Mouse (Mus musculus): Measurements from ENCODE around the gene Sstr1. TPM values are rescaled to one million over a fixed set of nuclear protein-coding genes. Genes with fewer than 3 reads are reported as not detected.
A peak's percentile ranks its signal among the peaks of the same experiment; 100 is the strongest.

Sstr1 gene
- 4.7 and 5.5 TPM in 2 replicates for polyA plus RNA-seq (2012; rRNA removed)

DNA sequence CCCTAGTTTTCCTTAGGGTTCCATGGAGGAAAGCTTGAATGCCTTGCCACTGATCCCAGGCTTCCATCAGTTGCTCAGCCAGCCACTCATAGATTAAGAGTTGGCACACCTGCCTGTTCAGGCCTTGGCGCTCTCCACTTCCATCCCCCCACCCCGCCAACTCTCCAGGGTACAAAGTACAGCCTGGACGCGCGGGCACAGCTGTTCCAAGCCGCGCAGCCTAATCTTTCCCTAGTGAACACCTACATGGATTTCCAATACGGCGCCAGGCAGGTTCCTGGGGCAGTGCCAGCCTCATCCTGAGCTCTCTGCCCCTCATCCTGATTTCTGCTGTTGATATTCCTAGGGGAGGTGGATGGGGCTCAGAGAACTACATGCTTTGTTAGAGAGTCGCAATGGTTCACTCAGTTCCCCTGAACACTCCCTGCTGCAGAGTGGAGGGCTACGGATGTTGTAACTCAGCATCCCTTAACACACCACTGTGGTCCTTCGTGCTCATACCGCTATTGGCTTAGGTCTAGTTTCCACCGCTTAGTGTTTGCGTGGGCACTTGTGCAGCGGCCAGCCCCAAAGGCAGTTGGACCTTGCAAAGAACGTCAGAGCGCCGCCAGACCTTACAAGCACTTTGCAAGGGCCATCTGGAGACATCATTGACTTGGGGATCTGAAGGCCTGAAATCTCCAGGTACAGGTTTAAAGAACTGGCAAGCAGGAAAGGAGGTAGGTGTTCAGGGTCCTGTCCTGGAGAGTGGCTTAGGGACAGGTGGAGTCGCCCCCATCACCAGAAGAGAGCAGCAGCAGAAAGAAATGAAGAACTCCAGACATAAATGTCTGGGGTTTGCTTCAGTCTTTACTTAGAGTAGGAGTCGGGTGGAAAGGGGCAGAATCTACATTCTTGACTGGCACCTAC, at the start of gene Sstr1:
Sstr1 (plus strand) TSS at position 610 of the 909 bp plus-strand sequence.
- no peak for TF ChIP-seq POLR2A (IDR thresholded peaks at IDR 0.05; ENCODE audit: borderline replicate concordance, insufficient read depth, low read length)
- no peak for TF ChIP-seq CTCF (IDR thresholded peaks at IDR 0.05; ENCODE audit: borderline replicate concordance, insufficient read depth, low read depth, low read length)
- peaks cover 11% of the 10 kb centered on the region; the same call in 1 of the 2 replicates for H3K4me1 ChIP-seq (ENCODE audit: control insufficient read depth, insufficient read depth, low read length)
- H3K4me3 ChIP-seq (replicated peaks; ENCODE audit: insufficient read depth, low read depth, low read length): no peak within 1 kb of the TSS
- H3K27ac ChIP-seq (ENCODE audit: insufficient read depth, low read length): no peak within 1 kb of the TSS
- DNase-seq: no peak
- 5% methylated on average over 21 of the region's 21 CpGs for WGBS
- no peaks in the 10 kb centered on the region; the same call in 1 of the 2 replicates for H3K27me3 ChIP-seq (ENCODE audit: control insufficient read depth, insufficient read depth, low read length)

DNA sequence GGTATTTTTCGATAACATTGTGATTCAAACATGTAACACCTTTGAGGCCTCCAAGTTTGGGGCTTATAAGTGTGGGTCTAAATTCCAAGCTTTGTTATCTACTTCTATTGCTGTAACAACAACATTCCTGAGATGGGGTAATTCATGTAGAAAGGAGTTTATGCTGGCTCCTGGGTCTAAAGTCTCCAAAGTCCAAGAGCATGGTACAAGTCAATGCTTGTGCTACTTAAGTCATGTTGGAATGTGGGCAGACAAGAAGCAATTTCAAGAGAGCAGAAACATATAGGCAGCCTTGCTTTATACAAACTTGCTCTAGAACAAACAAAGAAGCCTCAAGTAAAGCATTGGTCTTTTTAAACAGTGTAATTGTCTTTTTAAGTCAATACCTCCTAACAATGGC, 12.8 kb upstream of the Sstr1 start:
- TF ChIP-seq CTCF (IDR thresholded peaks at IDR 0.05; ENCODE audit: borderline replicate concordance, insufficient read depth, low read depth, low read length) (no peak), POLR2A (IDR thresholded peaks at IDR 0.05; ENCODE audit: borderline replicate concordance, insufficient read depth, low read length) (no peak)
- Histone ChIP-seq H3K27ac (ENCODE audit: insufficient read depth, low read length) (no peak overlapping the region), H3K4me3 (replicated peaks; ENCODE audit: insufficient read depth, low read depth, low read length) (no peak overlapping the region), H3K4me1 (ENCODE audit: control insufficient read depth, insufficient read depth, low read length) (no peaks in the 10 kb centered on the region), H3K27me3 (ENCODE audit: control insufficient read depth, insufficient read depth, low read length) (no peaks in the 10 kb centered on the region; the same call in 1 of the 2 replicates)
- 93% methylated on average over 1 of the region's 1 CpGs for WGBS
- no peak for DNase-seq

DNA sequence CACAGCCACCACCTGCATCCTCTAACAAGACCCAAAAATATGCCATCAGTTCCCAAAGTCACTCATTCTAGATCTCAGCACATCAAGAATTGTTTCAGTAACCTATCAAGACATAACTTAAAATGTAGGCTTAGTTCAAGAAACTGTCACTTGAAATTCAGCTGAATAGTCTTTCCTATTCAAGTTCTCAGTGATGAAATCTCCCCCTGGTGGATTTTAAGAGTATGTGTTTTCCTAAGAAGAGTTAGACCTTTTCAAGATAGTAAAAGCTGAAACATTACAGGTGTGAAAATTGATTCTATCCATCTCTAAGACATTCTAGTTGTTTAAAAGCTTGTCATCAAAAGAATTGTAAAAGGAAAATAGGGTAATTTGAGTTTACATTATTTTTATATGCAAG, 10.4 kb upstream of the Sstr1 start:
- H3K4me1 ChIP-seq (ENCODE audit: control insufficient read depth, insufficient read depth, low read length): no peaks in the 10 kb centered on the region
- 0 out of 2 replicates have a peak, but pooled peaks have one; percentile 1 for TF ChIP-seq CTCF (IDR thresholded peaks at IDR 0.05; ENCODE audit: borderline replicate concordance, insufficient read depth, low read depth, low read length)
- TF ChIP-seq POLR2A (IDR thresholded peaks at IDR 0.05; ENCODE audit: borderline replicate concordance, insufficient read depth, low read length): no peak
- H3K27ac ChIP-seq (ENCODE audit: insufficient read depth, low read length): no peak overlapping the region
- no peak overlapping the region for H3K4me3 ChIP-seq (replicated peaks; ENCODE audit: insufficient read depth, low read depth, low read length)
- no peaks in the 10 kb centered on the region for H3K27me3 ChIP-seq (ENCODE audit: control insufficient read depth, insufficient read depth, low read length)
- DNase-seq: no peak

DNA sequence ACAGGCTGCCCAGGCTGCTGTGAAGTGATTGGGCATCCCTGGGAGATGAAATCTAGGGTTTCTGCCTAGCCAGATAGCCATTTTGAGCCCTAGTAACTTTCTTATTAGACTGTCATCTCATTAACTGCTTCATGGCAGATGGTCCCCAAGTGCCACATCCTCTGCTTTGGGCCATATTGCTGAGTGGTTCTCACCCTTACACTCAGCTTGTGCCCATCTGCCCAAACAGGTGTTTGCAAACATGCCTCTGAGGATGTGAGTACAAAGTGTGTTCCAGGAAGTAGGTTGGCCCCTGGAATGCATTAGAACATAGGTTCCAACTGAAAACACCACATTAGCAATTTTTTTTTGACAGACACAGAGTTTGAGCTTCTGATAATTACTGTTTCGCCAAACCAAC, 3.6 kb upstream of the Sstr1 start:
- H3K27me3 ChIP-seq (ENCODE audit: control insufficient read depth, insufficient read depth, low read length): no peaks in the 10 kb centered on the region
- H3K4me3 ChIP-seq (replicated peaks; ENCODE audit: insufficient read depth, low read depth, low read length): no peak overlapping the region
- peaks cover 11% of the 10 kb centered on the region; the same call in 1 of the 2 replicates for H3K4me1 ChIP-seq (ENCODE audit: control insufficient read depth, insufficient read depth, low read length)
- DNase-seq: no peak
- no peak overlapping the region for H3K27ac ChIP-seq (ENCODE audit: insufficient read depth, low read length)
- WGBS: 95% methylated on average over 1 of the region's 1 CpGs
- TF ChIP-seq POLR2A (IDR thresholded peaks at IDR 0.05; ENCODE audit: borderline replicate concordance, insufficient read depth, low read length) (no peak), CTCF (IDR thresholded peaks at IDR 0.05; ENCODE audit: borderline replicate concordance, insufficient read depth, low read depth, low read length) (no peak)

DNA sequence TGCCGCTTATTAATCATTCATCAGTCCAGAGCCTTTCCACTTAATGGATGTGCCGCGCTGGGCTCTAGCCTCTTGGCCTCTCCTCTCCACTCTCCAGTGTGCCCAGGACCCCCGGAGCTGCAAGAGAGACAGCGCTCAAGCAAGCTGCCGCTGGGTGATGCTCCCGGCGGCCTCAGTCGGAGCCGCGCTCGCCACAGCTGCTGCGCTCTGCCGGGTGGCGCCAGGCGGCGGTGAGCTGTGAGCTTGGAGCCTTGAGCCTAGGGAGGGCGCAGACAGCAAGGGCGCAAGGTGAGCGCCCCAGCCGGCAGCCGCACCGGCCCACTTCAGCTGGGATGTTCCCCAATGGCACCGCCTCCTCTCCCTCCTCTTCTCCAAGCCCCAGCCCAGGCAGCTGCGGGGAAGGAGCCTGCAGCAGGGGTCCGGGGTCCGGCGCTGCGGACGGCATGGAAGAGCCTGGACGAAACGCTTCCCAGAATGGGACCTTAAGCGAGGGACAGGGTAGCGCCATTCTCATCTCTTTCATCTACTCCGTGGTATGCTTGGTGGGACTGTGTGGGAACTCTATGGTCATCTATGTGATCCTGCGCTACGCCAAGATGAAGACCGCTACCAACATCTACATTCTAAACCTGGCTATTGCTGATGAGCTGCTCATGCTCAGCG, 820 bp downstream of the Sstr1 start:
- Histone ChIP-seq H3K27ac (ENCODE audit: insufficient read depth, low read length) (no peak overlapping the region), H3K27me3 (ENCODE audit: control insufficient read depth, insufficient read depth, low read length) (no peaks in the 10 kb centered on the region; the same call in 1 of the 2 replicates), H3K4me1 (ENCODE audit: control insufficient read depth, insufficient read depth, low read length) (peaks cover 11% of the 10 kb centered on the region; the same call in 1 of the 2 replicates), H3K4me3 (replicated peaks; ENCODE audit: insufficient read depth, low read depth, low read length) (no peak overlapping the region)
- WGBS: 1% methylated on average over 39 of the region's 39 CpGs
- TF ChIP-seq CTCF (IDR thresholded peaks at IDR 0.05; ENCODE audit: borderline replicate concordance, insufficient read depth, low read depth, low read length): no peak
- no peak for TF ChIP-seq POLR2A (IDR thresholded peaks at IDR 0.05; ENCODE audit: borderline replicate concordance, insufficient read depth, low read length)
- no peak for DNase-seq

DNA sequence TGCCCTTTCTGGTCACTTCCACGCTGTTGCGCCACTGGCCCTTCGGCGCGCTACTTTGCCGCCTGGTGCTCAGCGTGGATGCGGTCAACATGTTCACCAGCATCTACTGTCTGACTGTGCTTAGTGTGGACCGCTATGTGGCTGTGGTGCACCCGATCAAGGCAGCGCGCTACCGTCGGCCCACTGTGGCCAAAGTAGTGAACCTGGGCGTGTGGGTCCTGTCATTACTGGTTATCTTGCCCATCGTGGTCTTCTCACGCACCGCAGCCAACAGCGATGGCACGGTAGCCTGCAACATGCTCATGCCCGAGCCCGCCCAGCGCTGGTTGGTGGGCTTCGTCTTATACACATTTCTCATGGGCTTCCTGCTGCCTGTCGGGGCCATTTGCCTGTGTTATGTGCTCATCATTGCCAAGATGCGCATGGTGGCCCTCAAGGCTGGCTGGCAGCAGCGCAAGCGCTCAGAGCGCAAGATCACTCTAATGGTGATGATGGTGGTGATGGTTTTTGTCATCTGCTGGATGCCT, 1.4 kb downstream of the Sstr1 start:
- Histone ChIP-seq H3K4me3 (replicated peaks; ENCODE audit: insufficient read depth, low read depth, low read length) (no peak overlapping the region), H3K27ac (ENCODE audit: insufficient read depth, low read length) (no peak overlapping the region), H3K4me1 (ENCODE audit: control insufficient read depth, insufficient read depth, low read length) (peaks cover 11% of the 10 kb centered on the region; the same call in 1 of the 2 replicates), H3K27me3 (ENCODE audit: control insufficient read depth, insufficient read depth, low read length) (no peaks in the 10 kb centered on the region; the same call in 1 of the 2 replicates)
- no peak for DNase-seq
- no peak for TF ChIP-seq POLR2A (IDR thresholded peaks at IDR 0.05; ENCODE audit: borderline replicate concordance, insufficient read depth, low read length)
- TF ChIP-seq CTCF (IDR thresholded peaks at IDR 0.05; ENCODE audit: borderline replicate concordance, insufficient read depth, low read depth, low read length): no peak
- WGBS: under 1% methylated on average over 29 of the region's 29 CpGs

DNA sequence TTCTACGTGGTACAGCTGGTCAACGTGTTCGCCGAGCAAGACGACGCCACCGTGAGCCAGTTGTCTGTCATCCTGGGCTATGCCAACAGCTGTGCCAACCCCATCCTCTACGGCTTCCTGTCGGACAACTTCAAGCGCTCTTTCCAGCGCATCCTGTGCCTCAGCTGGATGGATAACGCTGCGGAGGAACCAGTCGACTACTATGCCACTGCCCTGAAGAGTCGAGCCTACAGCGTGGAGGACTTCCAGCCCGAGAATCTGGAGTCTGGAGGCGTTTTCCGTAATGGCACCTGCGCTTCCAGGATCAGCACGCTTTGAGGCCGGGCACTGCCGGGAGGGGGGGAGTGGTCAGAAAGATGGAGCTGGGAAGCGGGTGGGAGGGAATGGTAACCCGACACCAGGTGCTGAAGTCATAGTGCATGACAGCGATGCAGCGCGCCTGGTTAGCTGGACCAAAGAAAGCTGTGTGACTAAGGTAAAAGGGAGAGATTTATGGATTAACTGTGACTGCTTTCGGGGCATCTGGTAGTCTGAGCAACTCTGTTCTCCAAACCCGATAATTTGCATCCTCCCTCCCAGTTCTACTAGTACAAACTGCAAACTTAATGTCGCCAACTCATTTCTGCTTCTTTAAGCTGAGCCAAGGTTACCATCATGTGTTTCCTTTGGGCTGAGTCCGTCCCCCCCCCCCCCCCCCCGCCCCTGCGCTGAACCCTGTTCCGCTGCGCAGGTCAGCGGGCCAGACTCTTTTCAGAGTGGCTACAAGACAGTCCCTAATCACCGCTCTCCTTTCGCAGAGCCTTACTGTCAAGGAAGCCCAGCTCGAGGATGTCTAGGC, 2.1 kb downstream of the Sstr1 start:
- DNase-seq: no peak
- TF ChIP-seq POLR2A (IDR thresholded peaks at IDR 0.05; ENCODE audit: borderline replicate concordance, insufficient read depth, low read length): no peak
- no peak for TF ChIP-seq CTCF (IDR thresholded peaks at IDR 0.05; ENCODE audit: borderline replicate concordance, insufficient read depth, low read depth, low read length)
- no peaks in the 10 kb centered on the region; the same call in 1 of the 2 replicates for H3K27me3 ChIP-seq (ENCODE audit: control insufficient read depth, insufficient read depth, low read length)
- under 1% methylated on average over 40 of the region's 40 CpGs for WGBS
- no peak overlapping the region for H3K4me3 ChIP-seq (replicated peaks; ENCODE audit: insufficient read depth, low read depth, low read length)
- peaks cover 11% of the 10 kb centered on the region; the same call in 1 of the 2 replicates for H3K4me1 ChIP-seq (ENCODE audit: control insufficient read depth, insufficient read depth, low read length)
- H3K27ac ChIP-seq (ENCODE audit: insufficient read depth, low read length): no peak overlapping the region

Data from cerebellum, adult 2 months (tissue).